Mouse (Mus musculus): ENCODE results near the gene Mrgprb8.
"Not testable (repeated sequence)": the region's sequence is repeated elsewhere in the genome, so short reads cannot be mapped to it uniquely, and the experiment has no call there.

DNA sequence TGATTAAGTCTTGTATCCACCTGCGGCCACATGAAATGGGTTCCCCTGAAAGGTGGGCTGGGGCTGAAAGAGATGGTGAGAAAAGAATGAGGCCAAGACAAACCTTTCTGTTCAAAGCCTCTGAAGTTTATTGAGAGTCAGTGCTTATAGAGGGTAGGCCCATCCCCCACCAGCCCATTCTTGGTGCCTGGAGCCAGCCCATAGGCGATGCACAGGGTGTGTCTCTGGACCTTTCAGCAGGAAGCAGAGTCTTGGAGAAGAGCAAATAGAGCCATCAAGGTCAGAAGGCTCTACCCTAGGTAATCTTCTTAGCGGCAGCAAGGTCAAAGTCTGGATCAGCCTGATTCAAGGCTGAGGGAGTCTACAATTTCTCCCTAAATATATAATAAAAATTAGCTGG lies 47.6 kb downstream of the Mrgprb8 start:
- TF ChIP-seq POLR2A (IDR thresholded peaks at IDR 0.05; ENCODE audit: borderline replicate concordance, low read depth, low read length); CTCF (IDR thresholded peaks at IDR 0.05; ENCODE audit: low read depth, low read length): not testable (repeated sequence)
